ENCODE assay signal across 9 mouse cellular contexts in genomic region chr4:116168617-116169352, GRCm38 (mm10). TPM values are rescaled to one million over a fixed set of nuclear protein-coding genes. Genes with fewer than 3 reads are reported as not detected.
DNase-seq lines count a peak whose midpoint lies in the region; ATAC-seq lines count a peak whose summit lies in the region.
"Had no signal": no experiment of that assay in that cellular context is flagged by ENCODE, and none has a peak within 500 bp of the region (broad histone marks: within the 10 kb centered on the region; RNA-seq: fewer than 3 reads in every experiment).

No protein-coding gene starts in this region.

- no peaks in the 10 kb centered on the region for H3K27me3 ChIP-seq in lung, embryonic 15.5 days

- H3K4me1 ChIP-seq in lung, embryonic 15.5 days: peaks cover 26% of the 10 kb centered on the region

- H3K4me2 ChIP-seq in lung, embryonic 15.5 days: no peak overlapping the region

- 0 out of 2 replicates have a peak, but pooled peaks have one; percentile 12 for ATAC-seq in lung, embryonic 15.5 days (ENCODE audit: borderline replicate concordance, extremely low read depth, low FRiP score, low TSS enrichment)
- ATAC-seq in neutrophil, adult 5-6 weeks (ENCODE audit: extremely low read depth, insufficient number of reproducible peaks, low FRiP score, poor library complexity, severe bottlenecking): 0 out of 2 replicates have a peak, but pooled peaks have one; percentile 44

- H3K27ac ChIP-seq in lung, embryonic 15.5 days: no peak overlapping the region

- no peak overlapping the region for H3K4me3 ChIP-seq in lung, embryonic 15.5 days

- WGBS in lung, embryonic 15.5 days: 70% methylated on average over 8 of the region's 8 CpGs

- peak; percentile 75 for DNase-seq in CD4-positive, CD25-positive, alpha-beta regulatory T cell, adult 2 months (ENCODE audit: low read depth, low spot score)
- DNase-seq in R1 (ENCODE audit: low read depth, low spot score): peak; percentile 58
- DNase-seq in embryo, embryonic 10 days (ENCODE audit: low spot score): peak; percentile 66
- DNase-seq in heart, adult 9 months (ENCODE audit: low spot score in 2 of 2): peak; percentile 44 to 57
- peak; percentile 82 to 93 for DNase-seq in kidney, postnatal 25 days
- no peak for DNase-seq in yolk sac, embryonic 10.5 days (ENCODE audit: low spot score)

- H3K36me3 ChIP-seq in lung, embryonic 15.5 days: no peaks in the 10 kb centered on the region

- no peaks in the 10 kb centered on the region for H3K9me3 ChIP-seq in lung, embryonic 15.5 days

- no peak overlapping the region for H3K9ac ChIP-seq in lung, embryonic 15.5 days

RNA-seq across cellular contexts. Expression of gene Tspan1, which starts 1.4 kb away (rescaled TPM):
- 10.6 and 13.3 TPM in 2 replicates for polyA plus RNA-seq in lung, embryonic 15.5 days (2015; fragmentation: Nextera tagmentation; extraction: Ambion mirVana)
- 5.0 and 7.1 TPM in 2 replicates for total RNA-seq in neutrophil, adult 5-6 weeks (2017)
- total RNA-seq: gastrocnemius, adult 8-10 months had no signal

RNA-seq across cellular contexts. Expression of gene 1700042G07Rik, which starts 4.4 kb away (rescaled TPM):
- polyA plus RNA-seq in lung, embryonic 15.5 days (2015; fragmentation: Nextera tagmentation; extraction: Ambion mirVana): not detected in 2 replicates
- total RNA-seq in neutrophil, adult 5-6 weeks (2017): not detected in 2 replicates
- total RNA-seq: gastrocnemius, adult 8-10 months had no signal

RNA-seq across cellular contexts. Expression of gene Gm49337, which starts 4.4 kb away (rescaled TPM):
- polyA plus RNA-seq in lung, embryonic 15.5 days (2015; fragmentation: Nextera tagmentation; extraction: Ambion mirVana): not detected in 2 replicates
- not detected in 2 replicates for total RNA-seq in neutrophil, adult 5-6 weeks (2017)

RNA-seq across cellular contexts. Expression of gene Lurap1, which starts 17.6 kb away (rescaled TPM):
- 2.8 and 3.3 TPM in 2 replicates for polyA plus RNA-seq in lung, embryonic 15.5 days (2015; fragmentation: Nextera tagmentation; extraction: Ambion mirVana)
- total RNA-seq in neutrophil, adult 5-6 weeks (2017): 0.37 and 0.58 TPM in 2 replicates

RNA-seq across cellular contexts. Expression of gene Pomgnt1, which starts 45.1 kb away (rescaled TPM):
- 59.2 and 66.1 TPM in 2 replicates for polyA plus RNA-seq in lung, embryonic 15.5 days (2015; fragmentation: Nextera tagmentation; extraction: Ambion mirVana)
- 21.2 and 24.2 TPM in 2 replicates for total RNA-seq in neutrophil, adult 5-6 weeks (2017)
